Mouse (Mus musculus) brain, embryonic 18.5 days (tissue): Measurements from ENCODE around the gene Terf2ip.
A peak's percentile ranks its signal among the peaks of the same experiment; 100 is the strongest.

Source experiments
- DNase-seq: peaks from one replicate; pipeline ENCODE4 v3.0.0-alpha.2; 2012; ENCODE audit warnings: low read depth, low spot score

Terf2ip gene

DNA sequence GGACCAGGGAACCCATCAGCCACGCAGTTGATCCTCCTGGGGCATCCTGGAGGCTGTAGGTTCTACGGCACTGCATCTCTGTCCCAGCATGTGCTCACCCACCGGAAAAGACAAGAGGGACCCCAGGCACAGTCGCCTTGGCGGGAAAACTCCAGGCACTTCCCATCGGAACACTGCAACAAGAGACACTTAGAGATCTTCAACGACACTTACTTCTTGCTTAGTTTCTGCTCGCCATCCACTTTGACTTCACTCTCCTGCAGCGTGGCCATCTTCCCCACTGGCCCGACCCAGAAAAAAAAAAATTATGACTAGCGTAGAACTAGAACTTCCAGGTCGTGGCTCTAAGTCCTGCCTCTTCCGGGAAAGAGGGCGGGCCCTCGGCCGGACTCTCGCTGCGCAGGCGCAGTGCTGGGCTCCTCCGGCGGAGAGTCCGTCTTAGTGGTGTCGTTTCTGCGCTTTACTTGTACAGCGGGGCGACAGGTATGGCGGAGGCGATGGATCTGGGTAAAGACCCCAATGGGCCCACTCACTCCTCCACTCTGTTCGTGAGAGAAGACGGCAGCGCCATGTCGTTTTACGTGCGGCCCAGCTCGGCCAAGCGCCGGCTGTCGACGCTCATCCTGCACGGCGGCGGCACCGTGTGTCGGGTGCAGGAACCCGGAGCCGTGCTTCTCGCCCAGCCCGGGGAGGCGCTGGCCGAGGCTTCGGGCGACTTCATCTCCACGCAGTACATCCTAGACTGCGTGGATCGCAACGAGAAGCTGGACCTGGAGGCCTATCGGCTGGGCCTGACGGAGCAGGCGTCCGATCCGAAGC is at the start of gene Terf2ip, which contains the start of gene Kars:
Gene Terf2ip, plus strand, starts transcription at position 402 of the 819 bp plus-strand sequence.
Gene Kars, minus strand, starts transcription at position 327 of the 819 bp plus-strand sequence.
- peak; percentile 80 for DNase-seq

DNA sequence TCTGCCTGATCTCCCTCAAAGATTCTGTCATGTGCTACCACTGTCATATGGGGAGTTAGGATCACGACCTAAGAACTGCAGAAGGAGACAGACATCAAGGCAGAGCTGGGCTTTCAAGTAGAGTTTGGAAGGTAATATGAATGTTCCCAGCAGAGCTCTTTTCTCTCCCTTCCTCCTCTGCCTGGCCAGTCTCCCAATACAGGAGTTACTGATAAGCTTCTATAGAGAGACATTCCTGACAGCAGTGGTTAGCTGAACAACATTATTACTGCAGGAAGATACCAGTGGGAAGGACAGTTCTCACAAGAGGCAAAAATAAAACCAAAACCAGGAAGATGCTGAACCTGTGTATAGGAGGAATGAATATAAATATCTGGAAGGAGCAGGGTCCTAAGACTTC is 48.6 kb upstream of the Terf2ip start:
- no peak for DNase-seq

DNA sequence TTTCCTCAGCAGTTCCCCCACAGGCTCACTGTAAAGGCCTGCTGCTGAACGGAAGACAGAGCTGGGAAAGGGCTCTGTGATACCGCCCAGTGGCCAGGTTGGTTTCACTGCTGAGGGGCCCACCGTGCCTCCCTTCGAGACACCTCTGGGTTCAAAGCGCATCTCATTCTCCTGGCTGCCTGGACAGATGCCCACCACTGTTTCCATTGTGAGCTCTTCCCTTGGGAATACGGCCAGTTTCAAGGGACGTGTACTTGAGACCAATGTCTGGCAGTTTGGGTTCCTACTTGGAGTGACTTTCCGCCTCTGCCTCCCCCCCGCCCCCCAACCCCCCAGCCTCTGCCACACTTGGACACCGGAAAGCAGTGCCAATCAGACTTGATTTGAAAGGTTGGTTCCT is 48.1 kb upstream of the Terf2ip start:
- DNase-seq = no peak

DNA sequence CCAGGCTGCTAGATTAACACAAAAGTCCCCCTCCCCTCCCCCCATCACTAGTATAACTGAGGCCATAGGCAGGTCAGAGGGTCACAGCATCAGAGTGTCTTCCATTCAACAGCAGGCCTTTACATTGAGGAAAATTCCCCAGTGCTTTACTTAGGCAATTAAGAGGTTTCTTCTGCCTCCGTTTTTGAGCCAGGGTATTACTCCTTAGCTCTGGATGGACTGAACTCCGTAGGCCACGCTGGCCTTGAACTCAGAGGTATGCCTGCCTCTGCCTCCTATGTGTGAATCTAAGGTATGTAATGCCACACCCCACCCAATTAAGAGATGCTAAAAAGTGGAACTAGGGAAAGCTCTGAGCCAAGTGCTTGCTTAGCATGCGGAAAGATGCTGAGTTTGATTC is 47.7 kb upstream of the Terf2ip start:
- DNase-seq = no peak

DNA sequence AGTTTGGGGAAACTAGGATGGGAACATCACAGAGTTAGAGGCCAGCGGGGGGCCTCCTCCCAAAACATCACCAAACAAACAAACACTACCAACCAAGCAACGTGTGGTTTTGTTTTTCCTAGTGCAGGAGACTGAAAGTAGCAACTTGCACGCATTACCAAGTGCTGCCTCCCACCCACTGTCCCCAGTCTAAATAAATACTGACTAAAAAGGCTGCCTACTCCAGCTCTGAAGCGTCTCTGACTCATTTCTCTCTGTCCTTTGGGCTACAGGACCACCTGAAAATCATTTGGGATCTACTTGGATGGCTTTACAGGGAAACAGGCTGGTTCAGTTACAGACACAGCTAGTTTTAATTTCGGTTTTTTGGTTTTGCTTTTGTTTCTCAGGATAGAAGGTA is 46.8 kb upstream of the Terf2ip start:
- no peak for DNase-seq

DNA sequence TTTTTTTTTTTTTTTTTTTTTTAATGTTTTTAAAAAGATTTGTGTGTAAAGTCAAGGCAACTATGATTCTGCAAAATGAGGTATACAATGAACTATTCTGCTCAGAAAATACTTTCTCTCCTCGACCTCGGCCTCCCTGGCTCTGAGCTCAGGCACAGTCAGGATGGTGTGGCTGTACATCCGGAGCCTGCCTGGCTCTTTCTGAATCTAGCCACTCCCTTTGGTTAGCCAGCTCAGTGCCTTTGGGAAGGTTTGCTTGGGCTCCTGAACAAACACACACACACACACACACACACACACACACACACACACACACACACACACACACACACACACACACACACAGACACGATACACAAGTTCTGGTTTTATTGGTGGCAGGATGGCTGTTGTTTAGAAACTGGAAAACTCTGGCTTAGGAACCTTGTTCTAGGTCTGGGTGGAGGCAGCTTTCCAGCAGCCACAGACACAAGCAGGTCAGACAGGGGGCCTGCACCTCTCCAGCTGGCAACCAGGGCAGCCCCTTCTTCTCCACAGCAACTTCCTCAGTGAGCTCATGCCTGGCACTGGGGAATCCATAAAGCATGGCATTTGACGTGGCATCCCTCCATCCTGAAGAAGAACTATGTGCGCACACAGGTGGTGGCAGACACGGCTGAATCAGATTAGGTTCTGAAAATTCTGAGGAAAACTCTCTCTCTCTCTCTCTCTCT is 46.2 kb upstream of the Terf2ip start:
- no peak for DNase-seq

DNA sequence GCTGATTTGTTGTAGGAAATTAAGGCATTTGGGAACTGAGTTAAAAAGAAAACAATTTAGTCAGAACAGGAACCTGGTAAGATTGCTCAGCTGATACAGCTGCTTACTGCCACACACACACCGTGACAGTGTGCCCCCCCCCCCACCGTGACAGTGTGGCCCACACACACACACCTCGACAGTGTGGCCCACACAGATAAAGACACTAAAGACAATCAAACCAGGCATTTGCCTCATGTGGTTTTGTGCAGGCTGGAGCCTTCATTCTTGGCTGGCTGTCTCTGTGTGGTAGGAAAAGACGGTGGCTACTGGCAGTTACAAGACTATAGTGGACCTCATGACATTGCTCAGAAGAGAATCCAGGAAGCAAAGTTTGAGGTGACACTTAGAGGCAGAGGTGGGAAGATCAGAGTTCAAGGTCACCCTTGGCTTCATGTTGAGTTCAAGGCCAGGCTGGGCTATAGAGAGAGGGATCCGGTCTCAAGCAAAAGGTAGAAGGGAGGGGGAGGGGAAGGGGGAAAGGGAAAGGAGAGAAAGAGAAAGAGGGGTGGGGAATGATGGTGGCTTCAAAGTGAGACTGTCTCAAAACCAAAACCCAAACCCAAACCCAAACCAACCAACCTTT is 43.8 kb upstream of the Terf2ip start:
- no peak for DNase-seq

DNA sequence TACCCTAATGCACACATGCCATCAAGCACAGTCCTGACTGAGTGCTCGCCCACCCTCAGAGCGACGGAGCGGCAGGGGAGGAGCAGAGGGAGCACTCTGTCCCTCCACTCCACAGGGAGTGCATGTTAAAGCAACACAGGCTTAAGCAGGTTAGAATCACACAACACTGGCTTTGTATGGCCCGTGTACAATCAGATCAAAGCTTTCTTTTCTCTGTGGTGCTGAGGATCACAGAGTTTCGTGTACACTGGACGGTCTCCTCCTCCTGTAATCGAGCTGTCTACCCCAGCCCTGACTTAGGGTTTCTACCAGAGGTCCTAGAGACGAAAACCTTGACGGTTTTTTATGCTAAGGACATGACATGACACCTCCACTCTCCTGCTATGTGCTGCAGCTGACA is 42.7 kb upstream of the Terf2ip start:
- no peak for DNase-seq

DNA sequence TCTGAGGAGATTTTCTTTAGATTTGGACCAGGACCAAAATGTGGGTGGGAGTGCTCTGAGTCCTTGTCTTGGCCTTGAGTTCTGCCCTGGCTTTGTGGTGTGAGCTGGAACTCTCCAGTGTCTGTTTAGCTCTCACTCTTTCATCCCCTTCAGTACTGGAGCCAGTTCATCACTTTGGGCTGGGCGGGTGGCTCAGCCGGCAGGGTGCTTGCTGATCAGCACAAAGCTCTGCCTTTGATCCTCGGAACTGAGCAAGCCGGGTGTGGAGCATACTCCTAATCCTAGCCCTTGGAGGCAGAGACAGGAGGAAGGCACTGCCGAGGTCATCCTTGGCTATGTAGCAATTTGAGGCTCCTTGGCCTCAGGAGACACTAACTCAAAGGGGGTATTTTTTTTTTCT is 42.2 kb upstream of the Terf2ip start:
- no peak for DNase-seq

DNA sequence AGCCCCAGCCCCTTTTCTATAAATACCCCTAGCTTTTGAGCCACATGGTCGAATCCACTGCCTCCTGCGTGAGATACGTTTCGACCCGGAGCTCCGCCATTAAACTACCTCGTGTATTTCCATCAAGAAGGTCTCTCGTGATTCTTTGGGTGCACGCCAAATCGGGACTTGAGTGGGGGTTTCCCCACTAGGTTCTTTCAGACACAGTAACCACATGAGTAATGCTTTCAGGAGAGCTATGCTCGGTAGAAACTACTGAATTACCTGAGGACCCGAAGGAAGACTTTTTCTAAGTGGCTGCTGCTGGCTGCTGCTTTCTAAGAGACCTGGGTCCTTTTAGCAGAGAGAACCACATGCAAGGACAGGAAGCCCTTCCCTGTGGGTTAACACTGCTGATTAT is 37.1 kb upstream of the Terf2ip start:
- DNase-seq = no peak

DNA sequence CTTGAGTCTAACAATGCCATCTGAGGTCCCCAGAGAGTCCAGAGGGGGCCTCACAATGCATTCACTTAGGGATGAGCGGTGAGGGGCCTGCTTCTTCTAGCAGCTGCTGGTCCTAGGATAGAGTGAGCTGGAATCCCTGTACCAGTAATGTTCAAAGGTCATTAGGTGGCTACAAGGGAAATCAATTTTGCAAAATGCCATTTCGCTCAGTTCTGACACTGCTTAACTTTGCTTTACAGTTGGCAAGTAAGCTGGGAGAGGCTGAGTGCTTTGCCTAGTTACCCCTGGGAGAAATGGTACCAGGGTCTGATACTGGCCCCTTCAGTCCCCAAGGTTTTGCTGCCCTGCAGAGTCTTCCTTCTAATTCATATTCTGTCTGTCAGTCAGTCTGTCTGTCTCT is 35.5 kb upstream of the Terf2ip start:
- DNase-seq = no peak

DNA sequence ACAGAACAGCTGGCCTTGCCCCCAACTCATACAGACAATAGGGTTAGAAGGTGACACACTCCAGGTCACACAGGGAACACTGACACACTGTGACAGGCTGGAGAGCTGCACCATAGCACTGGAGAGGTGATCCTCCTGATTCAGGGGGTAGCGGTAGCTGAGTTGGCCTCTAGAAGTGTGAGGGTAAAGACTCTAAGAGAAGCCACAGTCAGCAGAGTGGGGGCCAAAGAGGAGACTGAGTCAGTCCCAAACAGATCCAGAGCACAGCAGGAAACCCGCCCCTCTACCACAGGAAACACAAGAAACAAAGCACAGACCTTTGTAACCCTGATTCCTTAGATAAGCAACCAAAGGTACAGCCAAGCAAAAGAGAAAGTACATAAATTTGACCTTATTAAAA is 34.9 kb upstream of the Terf2ip start:
- no peak for DNase-seq

DNA sequence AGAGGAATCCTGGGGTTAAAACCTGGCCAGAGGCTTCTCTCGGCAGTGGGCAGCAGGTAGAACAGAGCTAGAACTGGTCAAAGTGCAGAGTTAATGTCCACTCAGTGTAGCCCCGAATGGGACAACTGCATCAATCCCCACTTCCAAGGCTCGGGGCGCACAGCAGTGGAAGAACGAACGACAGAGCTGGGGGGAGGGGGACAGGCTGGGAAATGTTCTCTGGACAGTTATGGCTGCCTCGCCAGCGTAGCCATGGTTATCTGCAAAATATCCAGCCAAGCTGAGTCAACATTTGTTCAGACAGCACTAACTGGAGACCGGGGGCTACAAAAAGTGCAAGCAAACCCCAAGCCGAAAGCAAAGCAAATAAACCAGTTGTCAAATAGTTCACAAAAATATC is 33.1 kb upstream of the Terf2ip start:
- no peak for DNase-seq

DNA sequence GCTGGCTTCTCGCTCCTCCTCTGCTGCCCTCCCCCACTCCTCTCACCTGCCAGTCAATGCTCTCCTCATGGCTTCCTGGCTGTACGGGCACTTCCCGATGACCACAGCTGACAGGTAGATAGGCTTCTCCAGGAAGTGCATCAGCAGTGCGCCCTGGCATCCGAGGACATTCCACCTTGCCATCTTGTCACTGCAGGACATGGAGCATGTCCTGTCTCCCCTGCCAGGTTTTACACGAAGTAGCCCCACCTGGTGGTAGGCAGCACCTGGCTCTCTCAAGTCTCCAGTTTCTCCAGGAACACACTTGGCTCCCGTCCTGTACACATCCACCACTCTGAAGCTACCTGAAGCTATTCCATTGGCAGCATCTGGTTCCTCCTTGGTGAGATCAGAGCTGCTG is 29.1 kb upstream of the Terf2ip start:
- no peak for DNase-seq

DNA sequence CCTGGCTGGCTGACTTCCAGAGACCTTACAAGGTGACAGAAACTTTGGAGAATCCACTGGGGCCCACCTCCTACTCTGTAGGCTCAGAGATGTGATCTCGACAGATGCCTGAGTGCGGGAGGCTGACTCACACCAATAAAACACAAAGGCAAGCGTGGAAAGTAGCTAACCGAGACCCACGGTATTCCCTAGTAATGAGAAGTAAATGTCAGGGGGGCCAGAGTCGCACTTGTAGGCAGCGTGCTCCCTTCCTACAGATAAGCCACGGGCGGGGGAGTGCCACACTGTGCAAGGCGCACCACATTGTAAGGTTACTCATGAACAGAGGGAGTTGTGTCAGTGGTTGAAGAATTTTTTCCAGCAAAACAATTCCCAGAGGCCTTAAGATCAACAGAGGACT is 26.7 kb upstream of the Terf2ip start:
- DNase-seq = no peak

DNA sequence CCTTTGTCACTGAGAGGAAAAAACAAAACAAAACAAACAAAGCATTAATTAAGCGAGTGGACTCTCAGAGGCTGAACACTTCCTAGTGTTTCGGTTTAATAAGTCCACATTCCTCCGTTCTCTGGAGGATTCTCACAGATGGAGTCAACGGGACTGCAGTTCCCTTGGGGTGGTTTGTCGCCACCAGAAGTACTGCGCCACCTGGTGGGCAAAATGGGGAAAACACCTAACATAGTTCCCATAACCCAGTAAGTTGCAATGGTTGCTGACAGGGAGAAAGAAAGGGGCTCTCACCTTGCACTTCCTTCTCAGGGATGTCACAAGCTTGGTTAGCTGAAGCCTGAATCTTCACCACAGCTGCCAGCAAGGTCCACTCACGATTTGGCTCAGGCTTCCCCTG is 21.3 kb upstream of the Terf2ip start:
- no peak for DNase-seq

DNA sequence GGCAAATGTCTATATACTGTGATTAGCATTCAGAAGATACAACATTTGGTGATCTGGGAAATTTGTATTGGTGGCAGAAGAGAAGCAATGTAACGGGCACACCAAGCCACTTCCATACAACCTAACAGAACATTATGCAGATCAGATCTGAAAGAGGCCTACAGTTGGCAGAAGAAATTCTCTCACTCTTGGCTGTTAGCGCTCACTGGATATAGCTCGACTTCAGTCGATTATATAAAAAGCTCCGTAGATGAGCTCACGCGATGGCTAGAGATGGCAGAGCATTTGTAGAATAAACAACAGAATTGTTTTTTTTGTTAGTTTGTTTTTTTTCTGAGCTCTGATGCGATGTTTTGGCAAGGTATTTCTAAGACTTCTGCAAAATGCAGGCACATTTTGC is 19.9 kb upstream of the Terf2ip start:
- DNase-seq = no peak

DNA sequence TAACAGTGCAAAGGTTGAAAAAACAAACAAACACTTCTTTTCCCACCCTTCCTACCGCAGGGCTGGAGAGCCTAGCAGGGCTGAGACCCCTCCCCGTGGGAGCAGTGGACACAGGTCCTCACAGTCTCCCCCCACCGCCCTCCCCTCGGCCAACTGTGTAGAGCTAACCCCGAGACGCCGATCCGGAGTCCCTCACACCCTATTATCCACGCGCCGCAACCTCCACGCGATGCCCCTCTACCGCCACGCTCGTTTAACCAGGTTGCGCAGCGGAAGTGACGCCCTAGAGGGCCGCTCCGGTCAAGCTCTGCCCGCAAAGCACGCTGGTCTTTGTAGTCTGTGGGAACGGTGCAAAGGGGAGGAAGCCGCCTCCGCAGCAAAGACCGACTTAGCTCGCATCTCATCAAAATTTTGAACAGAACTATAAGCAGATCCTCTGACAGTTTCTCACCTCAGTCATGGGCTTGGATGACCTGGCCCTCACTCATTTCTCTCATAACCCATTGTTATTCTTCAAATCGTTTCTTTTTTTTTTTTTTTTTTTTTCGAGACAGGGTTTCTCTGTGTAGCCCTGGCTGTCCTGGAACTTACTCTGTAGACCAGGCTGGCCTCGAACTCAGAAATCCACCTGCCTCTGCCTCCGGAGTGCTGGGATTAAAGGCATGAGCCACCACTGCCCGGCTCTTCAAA is 19.0 kb upstream of the Terf2ip start, which contains the start of gene Adat1:
Gene Adat1, minus strand, starts transcription at position 290 of the 690 bp plus-strand sequence.
- peak; percentile 79 for DNase-seq

DNA sequence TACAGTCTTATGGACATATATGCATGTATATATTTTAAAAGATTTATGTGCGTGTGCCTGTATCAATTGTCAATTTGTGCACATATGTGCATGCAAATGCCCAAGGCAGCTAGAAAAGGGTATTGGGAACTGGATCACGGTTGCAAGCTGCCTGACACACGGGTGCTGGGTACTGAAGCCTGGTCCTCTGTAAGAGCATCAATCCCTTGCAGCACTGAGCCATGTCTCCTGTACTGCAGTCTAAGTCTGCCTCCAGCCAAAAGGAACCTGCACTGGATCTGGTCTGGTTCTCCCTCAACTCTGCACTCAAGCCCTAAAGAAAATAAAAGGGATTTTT is 18.5 kb upstream of the Terf2ip start:
- no peak for DNase-seq

DNA sequence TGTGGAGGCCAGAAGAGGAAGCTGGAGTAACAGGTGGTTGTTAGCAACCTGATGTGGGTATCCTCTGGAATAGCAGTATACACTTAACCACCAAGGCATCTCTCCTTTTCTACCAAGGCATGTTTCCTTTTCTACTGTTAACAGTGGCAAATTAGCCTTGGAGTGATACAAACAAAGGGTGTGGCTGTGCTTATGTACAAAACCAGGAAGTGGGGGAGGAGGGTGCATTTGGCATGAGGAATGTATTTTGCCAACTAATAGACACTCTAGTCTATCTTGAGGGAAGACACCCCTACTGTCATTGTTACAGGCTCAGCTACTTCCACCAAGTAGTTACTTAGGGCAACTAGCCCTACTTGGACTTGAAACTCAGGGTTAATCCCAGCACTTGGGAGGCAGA is 6.4 kb upstream of the Terf2ip start:
- DNase-seq = no peak

DNA sequence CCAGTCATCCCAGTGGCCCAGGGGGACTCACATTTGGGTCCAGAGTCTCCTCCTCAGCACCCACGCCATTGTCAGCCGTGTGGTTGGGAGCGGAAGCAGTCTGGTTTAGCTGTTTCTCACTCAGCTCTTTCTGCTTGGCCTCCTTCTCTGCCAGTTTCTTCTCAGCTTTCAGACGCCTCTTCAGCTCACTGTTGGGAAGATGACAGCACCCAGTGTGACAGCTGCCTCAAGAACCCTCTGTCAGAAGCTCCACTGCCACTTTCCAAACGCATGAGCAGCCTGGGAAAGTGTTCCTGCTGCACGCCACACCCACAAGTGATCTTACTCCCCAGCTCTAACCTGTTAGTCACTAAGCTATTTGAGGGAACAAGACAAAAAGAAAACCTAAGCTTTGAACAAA is 5.6 kb upstream of the Terf2ip start:
- no peak for DNase-seq

DNA sequence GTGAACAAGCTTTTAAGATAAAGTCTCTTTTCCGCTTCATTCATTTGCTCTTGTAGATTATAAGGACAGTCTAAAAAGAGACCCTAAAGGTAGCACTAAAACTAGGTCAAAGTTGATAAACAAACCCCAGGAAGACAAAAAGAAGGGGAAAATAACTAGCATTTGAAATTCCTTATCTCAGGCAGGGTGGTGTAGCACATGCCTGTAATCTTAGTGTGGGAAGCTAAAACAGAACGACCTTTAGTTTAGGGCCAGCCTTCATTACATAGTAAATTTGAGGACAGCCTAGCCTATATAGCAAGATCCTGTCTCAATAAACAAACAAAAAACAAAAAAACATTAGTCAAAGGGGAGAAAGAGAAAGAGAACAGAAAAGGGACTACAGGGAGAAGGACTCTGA is 3.5 kb upstream of the Terf2ip start:
- no peak for DNase-seq
